Mouse (Mus musculus): ENCODE results near the gene Higd1b. TPM values are rescaled to one million over a fixed set of nuclear protein-coding genes. Genes with fewer than 3 reads are reported as not detected.

Higd1b gene
- polyA plus RNA-seq, 1 experiment from 2014 or later = not detected

DNA sequence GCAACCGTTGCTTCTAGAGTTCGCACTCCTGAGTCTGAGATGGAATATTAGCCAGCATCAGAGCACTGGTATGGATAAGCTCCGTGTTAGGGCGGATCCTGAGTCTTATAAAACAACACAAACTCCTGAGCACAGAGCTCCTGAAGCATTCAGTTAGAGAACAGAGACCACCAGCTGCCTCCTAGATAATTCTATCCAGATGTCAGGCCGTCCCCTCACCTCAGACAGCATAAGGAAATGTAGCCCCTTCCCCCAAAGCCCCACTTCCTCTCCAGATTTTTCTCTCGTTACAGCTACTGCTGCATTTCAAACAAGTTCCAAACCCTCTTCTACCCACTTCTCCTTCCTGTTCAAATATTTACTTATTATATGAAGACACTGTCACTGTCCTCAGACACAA lies 20.3 kb downstream of the Higd1b start:
- Histone ChIP-seq H3K27me3 (ENCODE audit: control insufficient read depth, insufficient read depth, low read length) (no peaks in the 10 kb centered on the region), H3K4me3 (ENCODE audit: low read length) (no peak overlapping the region), H3K36me3 (ENCODE audit: control insufficient read depth, insufficient read depth, low read length) (peaks cover 97% of the 10 kb centered on the region), H3K4me1 (ENCODE audit: control insufficient read depth, insufficient read depth, low read length) (no peaks in the 10 kb centered on the region), H3K9ac (ENCODE audit: low read depth, low read length) (no peak overlapping the region), H3K9me3 (ENCODE audit: control insufficient read depth, low read length) (no peaks in the 10 kb centered on the region), H3K27ac (ENCODE audit: low read depth, low read length) (no peak overlapping the region), H3K4me2 (replicated peaks; ENCODE audit: low read depth, low read length) (no peak overlapping the region)
- ATAC-seq (ENCODE audit: low FRiP score, low TSS enrichment) = no peak
- 84% methylated on average over 6 of the region's 6 CpGs for WGBS

- ATAC-seq (ENCODE audit: low FRiP score, low TSS enrichment) = no peak
- Histone ChIP-seq H3K27me3 (ENCODE audit: control insufficient read depth, insufficient read depth, low read length) (no peaks in the 10 kb centered on the region), H3K9me3 (ENCODE audit: control insufficient read depth, low read length) (no peaks in the 10 kb centered on the region), H3K4me2 (replicated peaks; ENCODE audit: low read depth, low read length) (no peak overlapping the region), H3K4me3 (ENCODE audit: low read length) (no peak overlapping the region), H3K9ac (ENCODE audit: low read depth, low read length) (no peak overlapping the region), H3K27ac (ENCODE audit: low read depth, low read length) (no peak overlapping the region), H3K36me3 (ENCODE audit: control insufficient read depth, insufficient read depth, low read length) (peaks cover 97% of the 10 kb centered on the region), H3K4me1 (ENCODE audit: control insufficient read depth, insufficient read depth, low read length) (no peaks in the 10 kb centered on the region)
- 83% methylated on average over 11 of the region's 11 CpGs for WGBS
Measured at GRCm38 (mm10) chr11:102858951-102859350, 23.3 kb downstream of the Higd1b start.

- Histone ChIP-seq H3K4me2 (replicated peaks; ENCODE audit: low read depth, low read length) (no peak overlapping the region), H3K27me3 (ENCODE audit: control insufficient read depth, insufficient read depth, low read length) (no peaks in the 10 kb centered on the region), H3K27ac (ENCODE audit: low read depth, low read length) (no peak overlapping the region), H3K9me3 (ENCODE audit: control insufficient read depth, low read length) (no peaks in the 10 kb centered on the region), H3K9ac (ENCODE audit: low read depth, low read length) (no peak overlapping the region), H3K4me1 (ENCODE audit: control insufficient read depth, insufficient read depth, low read length) (no peaks in the 10 kb centered on the region), H3K36me3 (ENCODE audit: control insufficient read depth, insufficient read depth, low read length) (peaks cover 95% of the 10 kb centered on the region), H3K4me3 (ENCODE audit: low read length) (no peak overlapping the region)
- 87% methylated on average over 8 of the region's 8 CpGs for WGBS
- ATAC-seq (ENCODE audit: low FRiP score, low TSS enrichment) = no peak
Measured at GRCm38 (mm10) chr11:102859933-102860332, 24.3 kb downstream of the Higd1b start.

DNA sequence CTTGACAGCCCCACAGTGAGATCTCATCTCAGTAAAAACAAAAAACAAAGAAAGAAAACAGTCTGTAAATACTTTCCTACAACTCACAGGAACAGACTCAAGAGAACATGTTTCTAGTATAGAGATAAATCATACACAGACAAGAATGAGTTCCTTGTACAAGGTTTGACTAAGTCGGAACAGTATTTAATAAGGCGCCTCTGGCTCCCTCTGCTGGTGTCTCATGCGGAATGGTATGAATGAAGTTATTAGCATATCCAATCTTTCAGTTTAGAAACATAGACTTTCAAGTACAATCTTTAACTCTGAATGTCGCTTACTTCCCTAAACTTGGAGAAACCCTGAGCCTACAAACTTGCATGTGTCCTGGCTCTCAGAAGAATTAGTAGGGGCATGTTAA lies 28.6 kb downstream of the Higd1b start:
- no peak overlapping the region for H3K27ac ChIP-seq (ENCODE audit: low read depth, low read length)
- WGBS = 41% methylated on average over 4 of the region's 4 CpGs
- no peak overlapping the region for H3K9ac ChIP-seq (ENCODE audit: low read depth, low read length)
- no peaks in the 10 kb centered on the region for H3K4me1 ChIP-seq (ENCODE audit: control insufficient read depth, insufficient read depth, low read length)
- no peak overlapping the region for H3K4me2 ChIP-seq (replicated peaks; ENCODE audit: low read depth, low read length)
- H3K36me3 ChIP-seq (ENCODE audit: control insufficient read depth, insufficient read depth, low read length) = peaks cover 93% of the 10 kb centered on the region
- H3K9me3 ChIP-seq (ENCODE audit: control insufficient read depth, low read length) = no peaks in the 10 kb centered on the region
- H3K27me3 ChIP-seq (ENCODE audit: control insufficient read depth, insufficient read depth, low read length) = no peaks in the 10 kb centered on the region
- no peak overlapping the region for H3K4me3 ChIP-seq (ENCODE audit: low read length)
- ATAC-seq (ENCODE audit: low FRiP score, low TSS enrichment) = no peak

- Histone ChIP-seq H3K27ac (ENCODE audit: low read depth, low read length) (no peak overlapping the region), H3K9ac (ENCODE audit: low read depth, low read length) (no peak overlapping the region), H3K4me2 (replicated peaks; ENCODE audit: low read depth, low read length) (no peak overlapping the region), H3K4me3 (ENCODE audit: low read length) (no peak overlapping the region), H3K9me3 (ENCODE audit: control insufficient read depth, low read length) (no peaks in the 10 kb centered on the region), H3K36me3 (ENCODE audit: control insufficient read depth, insufficient read depth, low read length) (peaks cover 66% of the 10 kb centered on the region), H3K4me1 (ENCODE audit: control insufficient read depth, insufficient read depth, low read length) (peaks cover 9% of the 10 kb centered on the region), H3K27me3 (ENCODE audit: control insufficient read depth, insufficient read depth, low read length) (no peaks in the 10 kb centered on the region)
- ATAC-seq (ENCODE audit: low FRiP score, low TSS enrichment) = no peak
- WGBS = 89% methylated on average over 7 of the region's 7 CpGs
Measured at GRCm38 (mm10) chr11:102874801-102875334, 39.2 kb downstream of the Higd1b start.

DNA sequence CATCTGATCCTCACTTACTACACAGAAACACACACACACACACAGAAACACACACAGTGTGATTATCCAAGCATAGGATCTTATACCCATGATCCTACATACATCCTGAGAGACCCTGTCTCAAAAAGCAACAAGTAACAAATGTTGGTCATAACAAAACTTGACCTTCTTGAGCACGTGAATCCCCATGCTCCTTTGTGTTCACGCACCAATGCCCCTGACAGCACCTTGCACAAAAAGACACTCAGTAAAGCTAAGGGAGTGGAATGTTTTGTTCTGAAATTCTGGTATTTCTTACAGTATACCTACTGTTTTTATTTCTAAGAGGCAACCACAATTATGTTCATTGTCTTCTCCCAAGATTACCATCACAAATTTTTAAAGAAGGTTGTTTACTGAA lies 43.9 kb downstream of the Higd1b start:
- H3K27me3 ChIP-seq (ENCODE audit: control insufficient read depth, insufficient read depth, low read length) = no peaks in the 10 kb centered on the region
- 52% methylated on average over 2 of the region's 2 CpGs for WGBS
- H3K36me3 ChIP-seq (ENCODE audit: control insufficient read depth, insufficient read depth, low read length) = peaks cover 33% of the 10 kb centered on the region
- peak overlapping the region; percentile 61 for H3K4me2 ChIP-seq (replicated peaks; ENCODE audit: low read depth, low read length)
- peaks cover 15% of the 10 kb centered on the region for H3K4me1 ChIP-seq (ENCODE audit: control insufficient read depth, insufficient read depth, low read length)
- no peak for ATAC-seq (ENCODE audit: low FRiP score, low TSS enrichment)
- H3K9me3 ChIP-seq (ENCODE audit: control insufficient read depth, low read length) = no peaks in the 10 kb centered on the region
- peak overlapping the region; percentile 75; the same call in 1 of the 2 replicates for H3K9ac ChIP-seq (ENCODE audit: low read depth, low read length)
- H3K27ac ChIP-seq (ENCODE audit: low read depth, low read length) = no peak overlapping the region
- H3K4me3 ChIP-seq (ENCODE audit: low read length) = peak overlapping the region; percentile 73

DNA sequence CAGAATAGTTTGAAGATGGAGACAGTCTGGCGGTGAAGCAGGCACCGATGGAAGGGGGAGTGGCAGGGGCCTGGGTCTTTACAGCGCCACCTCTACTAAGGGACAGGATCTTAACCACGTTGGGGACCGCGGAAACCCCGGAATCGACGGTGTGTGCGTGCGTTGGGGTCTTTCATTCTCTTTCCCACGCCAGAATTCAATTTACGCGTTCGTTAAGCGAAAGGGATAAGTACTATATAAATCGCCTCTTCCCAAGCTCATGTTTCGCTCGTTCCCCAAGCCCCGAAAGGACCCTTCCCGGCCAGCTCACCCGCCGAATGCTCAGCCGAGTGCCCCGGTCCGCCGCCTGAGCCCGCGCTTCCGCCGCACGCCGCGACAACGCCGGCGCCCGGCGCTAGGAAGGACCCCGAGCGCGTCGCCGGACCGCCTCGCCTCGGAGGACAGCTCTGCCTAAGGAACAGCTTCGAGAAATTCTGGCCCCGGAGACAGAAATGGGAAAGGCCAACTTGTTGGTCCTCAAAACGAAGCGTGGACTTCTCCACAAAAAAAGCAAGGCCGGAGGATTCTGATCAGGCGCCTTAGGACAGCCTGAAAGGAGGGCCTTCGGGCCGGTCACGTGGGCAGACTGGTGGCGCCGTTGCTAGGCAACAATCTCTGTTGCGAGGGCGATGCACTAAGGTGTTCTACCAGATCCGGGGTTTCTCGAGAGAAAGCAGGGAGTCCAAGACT lies 45.1 kb downstream of the Higd1b start, which contains the start of the genes Eftud2 and Ccdc103:
TSS of gene Eftud2 (minus strand) at position 401 of the 729 bp plus-strand sequence.
TSS of gene Ccdc103 (plus strand) at position 620 of the 729 bp plus-strand sequence.
- H3K4me3 ChIP-seq (ENCODE audit: low read length) = peak within 1 kb of the TSS; percentile 73
- H3K4me2 ChIP-seq (replicated peaks; ENCODE audit: low read depth, low read length) = peak within 1 kb of the TSS; percentile 61
- H3K27ac ChIP-seq (ENCODE audit: low read depth, low read length) = peak within 1 kb of the TSS; percentile 77
- H3K4me1 ChIP-seq (ENCODE audit: control insufficient read depth, insufficient read depth, low read length) = peaks cover 15% of the 10 kb centered on the region
- H3K36me3 ChIP-seq (ENCODE audit: control insufficient read depth, insufficient read depth, low read length) = peaks cover 21% of the 10 kb centered on the region
- under 1% methylated on average over 62 of the region's 62 CpGs for WGBS
- peak within 1 kb of the TSS; percentile 75 for H3K9ac ChIP-seq (ENCODE audit: low read depth, low read length)
- peak; percentile 92 for ATAC-seq (ENCODE audit: low FRiP score, low TSS enrichment)
- no peaks in the 10 kb centered on the region for H3K27me3 ChIP-seq (ENCODE audit: control insufficient read depth, insufficient read depth, low read length)
- H3K9me3 ChIP-seq (ENCODE audit: control insufficient read depth, low read length) = no peaks in the 10 kb centered on the region

GRCm38 (mm10) chr11:102881314-102882198 lies 45.9 kb downstream of the Higd1b start:
- Histone ChIP-seq H3K36me3 (ENCODE audit: control insufficient read depth, insufficient read depth, low read length) (peaks cover 14% of the 10 kb centered on the region), H3K4me1 (ENCODE audit: control insufficient read depth, insufficient read depth, low read length) (peaks cover 15% of the 10 kb centered on the region), H3K9me3 (ENCODE audit: control insufficient read depth, low read length) (no peaks in the 10 kb centered on the region), H3K27me3 (ENCODE audit: control insufficient read depth, insufficient read depth, low read length) (no peaks in the 10 kb centered on the region), H3K9ac (ENCODE audit: low read depth, low read length) (peak overlapping the region; percentile 75), H3K4me2 (replicated peaks; ENCODE audit: low read depth, low read length) (peak overlapping the region; percentile 61), H3K4me3 (ENCODE audit: low read length) (peak overlapping the region; percentile 73), H3K27ac (ENCODE audit: low read depth, low read length) (no peak overlapping the region)
- ATAC-seq (ENCODE audit: low FRiP score, low TSS enrichment) = peak; percentile 24
- WGBS = 19% methylated on average over 13 of the region's 13 CpGs

Data from kidney, embryonic 14.5 days (tissue).